Mouse (Mus musculus) CH12.LX (cell line): ENCODE results near the gene Akt3. TPM values are rescaled to one million over a fixed set of nuclear protein-coding genes. Genes with fewer than 3 reads are reported as not detected.

ENCODE experiments used
- polyA plus RNA-seq: library from polyadenylated mRNA; unstranded; fragments of >175 nt; gene quantifications from 2 replicates; pipeline ENCODE4 v1.2.1, GENCODE M21; 2012; ENCODE audit warnings: low read depth; ENCODE audit not compliant: insufficient read length
- total RNA-seq, 2 experiments: library from RNA; depleted of rRNA; stranded (reverse); fragments of 300-350 nt in 1 of 2; fragments of >200 nt in 1 of 2; gene quantifications; 2 replicates each; pipeline ENCODE4 v1.2.3; 2012 to 2014

Akt3 gene
- total and polyA plus RNA-seq, 3 experiments = 0.34 to 1.3 (median 0.82) TPM

Other genes starting within 250 kb of the Akt3 start
- 3.9 and 8.4 TPM in 2 replicates for gene Zbtb18, start 184.1 kb upstream of the Akt3 start, total RNA-seq (2012; rRNA removed)
- gene Zbtb18, start 184.1 kb upstream of the Akt3 start, total RNA-seq (2014; rRNA removed) = 10.0 and 10.5 TPM in 2 replicates
- 13.5 and 16.9 TPM in 2 replicates for gene Zbtb18, start 184.1 kb upstream of the Akt3 start, polyA plus RNA-seq